Comparison of ENCODE assay signal across 7 mouse cellular contexts in genomic region chr8:125568421-125568850, GRCm38 (mm10). TPM values are rescaled to one million over a fixed set of nuclear protein-coding genes. Genes with fewer than 3 reads are reported as not detected.
A peak's percentile ranks its signal among the peaks of the same experiment; 100 is the strongest.
DNase-seq lines count a peak whose midpoint lies in the region; ATAC-seq and TF ChIP-seq lines count a peak whose summit lies in the region.

No protein-coding gene starts in this region.

- WGBS in heart, embryonic 12.5 days: under 1% methylated on average over 14 of the region's 14 CpGs
- 8% methylated on average over 14 of the region's 14 CpGs for WGBS in limb, embryonic 12.5 days
- under 1% methylated on average over 14 of the region's 14 CpGs for WGBS in midbrain, embryonic 15.5 days

- peak overlapping the region; percentile 86 for H3K4me2 ChIP-seq in heart, embryonic 12.5 days
- peak overlapping the region; percentile 90 for H3K4me2 ChIP-seq in limb, embryonic 12.5 days
- peak overlapping the region; percentile 83 for H3K4me2 ChIP-seq in midbrain, embryonic 15.5 days

- peak overlapping the region; percentile 80 for H3K4me3 ChIP-seq in testis, adult 2 months (ENCODE audit: control insufficient read depth, low read depth, low read length)
- H3K4me3 ChIP-seq in heart, embryonic 12.5 days: peak overlapping the region; percentile 79
- peak overlapping the region; percentile 80 for H3K4me3 ChIP-seq in limb, embryonic 12.5 days (replicated peaks)
- H3K4me3 ChIP-seq in midbrain, embryonic 15.5 days: peak overlapping the region; percentile 63

- no peaks in the 10 kb centered on the region for H3K36me3 ChIP-seq in testis, adult 2 months (ENCODE audit: control insufficient read depth, insufficient read depth, low read length)
- no peaks in the 10 kb centered on the region for H3K36me3 ChIP-seq in heart, embryonic 12.5 days
- no peaks in the 10 kb centered on the region for H3K36me3 ChIP-seq in limb, embryonic 12.5 days
- H3K36me3 ChIP-seq in midbrain, embryonic 15.5 days (replicated peaks): no peaks in the 10 kb centered on the region

- H3K27me3 ChIP-seq in testis, adult 2 months (ENCODE audit: control insufficient read depth, insufficient read depth, low read length): no peaks in the 10 kb centered on the region
- no peaks in the 10 kb centered on the region for H3K27me3 ChIP-seq in heart, embryonic 12.5 days (replicated peaks)
- H3K27me3 ChIP-seq in limb, embryonic 12.5 days: peaks cover 7% of the 10 kb centered on the region
- H3K27me3 ChIP-seq in midbrain, embryonic 15.5 days (replicated peaks): no peaks in the 10 kb centered on the region

- ATAC-seq in heart, embryonic 12.5 days (ENCODE audit: insufficient number of reproducible peaks, low FRiP score): no peak
- ATAC-seq in limb, embryonic 12.5 days (ENCODE audit: insufficient number of reproducible peaks, insufficient read depth, low FRiP score, low TSS enrichment, low read depth): no peak
- no peak for ATAC-seq in midbrain, embryonic 15.5 days (replicated peaks)

- TF ChIP-seq POLR2A in testis, adult 2 months (IDR thresholded peaks at IDR 0.05; ENCODE audit: control insufficient read depth, low read depth, low read length): no peak

- peaks cover 8% of the 10 kb centered on the region for H3K4me1 ChIP-seq in testis, adult 2 months (ENCODE audit: control insufficient read depth, insufficient read depth, low read length)
- H3K4me1 ChIP-seq in heart, embryonic 12.5 days (replicated peaks): peaks cover 47% of the 10 kb centered on the region
- H3K4me1 ChIP-seq in limb, embryonic 12.5 days (replicated peaks): peaks cover 33% of the 10 kb centered on the region
- peaks cover 33% of the 10 kb centered on the region for H3K4me1 ChIP-seq in midbrain, embryonic 15.5 days

- TF ChIP-seq CTCF in testis, adult 2 months (IDR thresholded peaks at IDR 0.05; ENCODE audit: control insufficient read depth, insufficient read depth, insufficient replicate concordance, low read depth, low read length): no peak

- no peaks in the 10 kb centered on the region; the same call in 1 of the 2 replicates for H3K9me3 ChIP-seq in heart, embryonic 12.5 days (replicated peaks)
- 0 out of 2 replicates have a peak, but pooled peaks cover 2% of the 10 kb centered on the region for H3K9me3 ChIP-seq in limb, embryonic 12.5 days
- H3K9me3 ChIP-seq in midbrain, embryonic 15.5 days: no peaks in the 10 kb centered on the region

- H3K27ac ChIP-seq in testis, adult 2 months (ENCODE audit: control insufficient read depth, insufficient read depth, low read depth, low read length): no peak overlapping the region
- H3K27ac ChIP-seq in heart, embryonic 12.5 days (ENCODE audit: poor library complexity, severe bottlenecking): no peak overlapping the region
- H3K27ac ChIP-seq in limb, embryonic 12.5 days: no peak overlapping the region
- peak overlapping the region; percentile 73 for H3K27ac ChIP-seq in midbrain, embryonic 15.5 days

- DNase-seq in testis, postnatal 10 days (ENCODE audit: low spot score): no peak
- DNase-seq in brain, adult 2 months (ENCODE audit: low read depth, low spot score): peak; percentile 68
- no peak for DNase-seq in left cerebral cortex, postnatal 14 days (ENCODE audit: low spot score in 2 of 2)

- H3K9ac ChIP-seq in heart, embryonic 12.5 days: peak overlapping the region; percentile 62
- H3K9ac ChIP-seq in limb, embryonic 12.5 days (replicated peaks): peak overlapping the region; percentile 49; the same call in 1 of the 2 replicates
- peak overlapping the region; percentile 76 for H3K9ac ChIP-seq in midbrain, embryonic 15.5 days

- intact Hi-C loops in left cerebral cortex, postnatal 14 days (cut with DNase I): loop anchor here (2.0 to 10.0 kb wide), 4 partner anchors 174 to 444 kb away; no protein-coding TSS in a partner anchor

RNA-seq across cellular contexts. Expression of gene Sipa1l2, which starts 1.2 kb away (rescaled TPM):
- polyA plus RNA-seq in testis, adult 2 months (2012; rRNA removed): 19.6 and 21.2 TPM in 2 replicates
- 32.8 and 36.0 TPM in 2 replicates for polyA plus RNA-seq in heart, embryonic 12.5 days (2016; fragmentation: Nextera tagmentation; extraction: Ambion mirVana)
- polyA plus RNA-seq in limb, embryonic 12.5 days (2016; fragmentation: Nextera tagmentation; extraction: Ambion mirVana): 18.6 and 20.2 TPM in 2 replicates
- 28.2 and 28.7 TPM in 2 replicates for polyA plus RNA-seq in midbrain, embryonic 15.5 days (2015; fragmentation: Nextera tagmentation; extraction: Ambion mirVana)
- 10 to 100 TPM; 37.7 to 41.5 TPM for total RNA-seq in left cerebral cortex, postnatal 14 days (2021)
